In the genomic region with DNA sequence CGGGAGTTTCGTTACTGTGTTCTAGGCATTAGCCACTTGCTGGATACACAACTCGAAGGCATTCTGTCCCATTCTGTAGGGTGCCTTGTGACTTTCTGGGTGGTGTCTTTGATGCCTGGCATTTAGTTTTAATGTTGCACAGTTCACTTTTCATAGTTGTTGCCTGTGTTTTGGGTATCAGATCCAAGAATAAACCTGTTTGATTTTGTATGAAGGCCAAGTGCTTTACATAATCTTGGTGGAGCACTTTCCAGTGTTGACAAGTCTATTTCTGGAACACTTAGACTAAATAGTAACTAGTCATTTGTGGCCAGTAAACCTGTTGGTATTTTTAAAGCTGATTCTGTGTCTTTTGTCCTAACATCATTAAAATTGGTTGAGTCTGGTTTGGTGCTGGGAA, we compare ENCODE assay signal across 25 mouse cellular contexts.
DNase-seq lines count a peak whose midpoint lies in the region; ATAC-seq and TF ChIP-seq lines count a peak whose summit lies in the region.
"Had no signal": no experiment of that assay in that cellular context is flagged by ENCODE, and none has a peak within 500 bp of the region (broad histone marks: within the 10 kb centered on the region; RNA-seq: fewer than 3 reads in every experiment).

No protein-coding gene starts in this region.

- H3K36me3 ChIP-seq in forebrain, postnatal 0 days (ENCODE audit: insufficient read depth), result no peaks in the 10 kb centered on the region
- H3K36me3 ChIP-seq in forebrain, embryonic 16.5 days (ENCODE audit: control insufficient read depth, insufficient read depth), result no peaks in the 10 kb centered on the region
- no peaks in the 10 kb centered on the region for H3K36me3 ChIP-seq in heart, embryonic 12.5 days
- H3K36me3 ChIP-seq in lung, embryonic 15.5 days, result no peaks in the 10 kb centered on the region
- H3K36me3 ChIP-seq in heart, postnatal 0 days (replicated peaks; ENCODE audit: control insufficient read depth, insufficient read depth, low read length), result no peaks in the 10 kb centered on the region
- H3K36me3 ChIP-seq: embryonic facial prominence, embryonic 13.5 days; forebrain, embryonic 12.5 days; hindbrain, embryonic 13.5 days; limb, embryonic 12.5 days; liver, embryonic 13.5 days; midbrain, embryonic 13.5 days had no signal

- no peaks in the 10 kb centered on the region for H3K9me3 ChIP-seq in forebrain, postnatal 0 days (ENCODE audit: low read length)
- no peaks in the 10 kb centered on the region for H3K9me3 ChIP-seq in forebrain, embryonic 16.5 days (ENCODE audit: control insufficient read depth, low read length)
- no peaks in the 10 kb centered on the region for H3K9me3 ChIP-seq in heart, embryonic 12.5 days (replicated peaks)
- H3K9me3 ChIP-seq in lung, embryonic 15.5 days, result no peaks in the 10 kb centered on the region
- no peaks in the 10 kb centered on the region for H3K9me3 ChIP-seq in heart, postnatal 0 days (replicated peaks; ENCODE audit: control insufficient read depth, low read length)
- H3K9me3 ChIP-seq: embryonic facial prominence, embryonic 13.5 days; forebrain, embryonic 12.5 days; hindbrain, embryonic 13.5 days; limb, embryonic 12.5 days; liver, embryonic 13.5 days; midbrain, embryonic 13.5 days had no signal

- H3K27me3 ChIP-seq in forebrain, postnatal 0 days (ENCODE audit: insufficient read depth, low read length), result no peaks in the 10 kb centered on the region
- H3K27me3 ChIP-seq in forebrain, embryonic 16.5 days (replicated peaks; ENCODE audit: control insufficient read depth, insufficient read depth, low read length), result no peaks in the 10 kb centered on the region
- H3K27me3 ChIP-seq in heart, embryonic 12.5 days (replicated peaks), result no peaks in the 10 kb centered on the region
- no peaks in the 10 kb centered on the region for H3K27me3 ChIP-seq in lung, embryonic 15.5 days
- H3K27me3 ChIP-seq in heart, postnatal 0 days (ENCODE audit: control insufficient read depth, insufficient read depth, low read length), result no peaks in the 10 kb centered on the region
- H3K27me3 ChIP-seq: embryonic facial prominence, embryonic 13.5 days; forebrain, embryonic 12.5 days; hindbrain, embryonic 13.5 days; limb, embryonic 12.5 days; liver, embryonic 13.5 days; midbrain, embryonic 13.5 days had no signal

- TF ChIP-seq CTCF in forebrain, postnatal 0 days (IDR thresholded peaks at IDR 0.05; ENCODE audit: low read depth), result no peak
- TF ChIP-seq CTCF in heart, postnatal 0 days (IDR thresholded peaks at IDR 0.05; ENCODE audit: low read depth), result no peak

- 0 out of 2 replicates have a peak, but pooled peaks have one; percentile 2 for ATAC-seq in forebrain, postnatal 0 days
- ATAC-seq in forebrain, embryonic 16.5 days, result no peak
- ATAC-seq in heart, embryonic 12.5 days (ENCODE audit: insufficient number of reproducible peaks, low FRiP score), result no peak
- ATAC-seq in lung, embryonic 15.5 days (ENCODE audit: borderline replicate concordance, extremely low read depth, low FRiP score, low TSS enrichment), result no peak
- ATAC-seq in heart, postnatal 0 days (ENCODE audit: insufficient read depth, low read depth), result peak; percentile 61
- ATAC-seq: activated CD4-positive, CD25-positive, alpha-beta regulatory T cell, adult 4 months; midbrain, embryonic 13.5 days had no signal

- 0 out of 2 replicates have a peak, but pooled peaks cover 6% of the 10 kb centered on the region for H3K4me1 ChIP-seq in forebrain, postnatal 0 days (ENCODE audit: insufficient read depth)
- peaks cover 4% of the 10 kb centered on the region; the same call in 1 of the 2 replicates for H3K4me1 ChIP-seq in forebrain, embryonic 16.5 days (replicated peaks; ENCODE audit: control insufficient read depth, insufficient read depth, low read length)
- peaks cover 24% of the 10 kb centered on the region for H3K4me1 ChIP-seq in heart, embryonic 12.5 days (replicated peaks)
- H3K4me1 ChIP-seq in lung, embryonic 15.5 days, result peaks cover 7% of the 10 kb centered on the region
- H3K4me1 ChIP-seq in heart, postnatal 0 days (ENCODE audit: control insufficient read depth, insufficient read depth), result peaks cover 23% of the 10 kb centered on the region
- H3K4me1 ChIP-seq: forebrain, embryonic 12.5 days; hindbrain, embryonic 13.5 days; liver, embryonic 13.5 days; megakaryocyte, embryonic 14.5 days; midbrain, embryonic 13.5 days had no signal

- TF ChIP-seq EP300 in heart, postnatal 0 days (IDR thresholded peaks at IDR 0.05; ENCODE audit: low read depth), result peak; percentile 83

- H3K4me3 ChIP-seq in forebrain, postnatal 0 days (ENCODE audit: low read depth, low read length), result no peak overlapping the region
- H3K4me3 ChIP-seq in forebrain, embryonic 16.5 days (replicated peaks; ENCODE audit: low read length), result no peak overlapping the region
- no peak overlapping the region for H3K4me3 ChIP-seq in heart, embryonic 12.5 days
- no peak overlapping the region for H3K4me3 ChIP-seq in lung, embryonic 15.5 days
- no peak overlapping the region for H3K4me3 ChIP-seq in heart, postnatal 0 days (ENCODE audit: low read depth, low read length)
- H3K4me3 ChIP-seq: embryonic facial prominence, embryonic 13.5 days; erythroblast, embryonic 14.5 days; forebrain, embryonic 12.5 days; hindbrain, embryonic 13.5 days; limb, embryonic 12.5 days; liver, embryonic 13.5 days; megakaryocyte, embryonic 14.5 days; midbrain, embryonic 13.5 days had no signal

- H3K27ac ChIP-seq in forebrain, postnatal 0 days (ENCODE audit: low read depth, low read length), result no peak overlapping the region
- H3K27ac ChIP-seq in forebrain, embryonic 16.5 days (ENCODE audit: low read length), result no peak overlapping the region
- H3K27ac ChIP-seq in heart, embryonic 12.5 days (ENCODE audit: poor library complexity, severe bottlenecking), result 0 out of 2 replicates have a peak overlapping the region, but pooled peaks have one; percentile 36
- 0 out of 2 replicates have a peak overlapping the region, but pooled peaks have one; percentile 3 for H3K27ac ChIP-seq in lung, embryonic 15.5 days
- H3K27ac ChIP-seq in heart, postnatal 0 days (ENCODE audit: low read depth), result peak overlapping the region; percentile 79
- H3K27ac ChIP-seq: embryonic facial prominence, embryonic 13.5 days; forebrain, embryonic 12.5 days; hindbrain, embryonic 13.5 days; limb, embryonic 12.5 days; liver, embryonic 13.5 days; midbrain, embryonic 13.5 days had no signal

- no peak overlapping the region for H3K9ac ChIP-seq in forebrain, postnatal 0 days
- H3K9ac ChIP-seq in forebrain, embryonic 16.5 days (replicated peaks; ENCODE audit: low read depth, low read length), result no peak overlapping the region
- no peak overlapping the region for H3K9ac ChIP-seq in heart, embryonic 12.5 days
- no peak overlapping the region for H3K9ac ChIP-seq in lung, embryonic 15.5 days
- H3K9ac ChIP-seq in heart, postnatal 0 days (replicated peaks; ENCODE audit: low read depth, low read length), result no peak overlapping the region
- H3K9ac ChIP-seq: embryonic facial prominence, embryonic 13.5 days; forebrain, embryonic 12.5 days; hindbrain, embryonic 13.5 days; limb, embryonic 12.5 days; liver, embryonic 13.5 days; lung, embryonic 14.5 days; midbrain, embryonic 13.5 days had no signal

- intact Hi-C loops in heart, postnatal 25 days (cut with DNase I), result no loop called here

- WGBS in forebrain, postnatal 0 days, result 76% methylated on average over 3 of the region's 3 CpGs
- 73% methylated on average over 3 of the region's 3 CpGs for WGBS in forebrain, embryonic 16.5 days
- WGBS in heart, embryonic 12.5 days, result 71% methylated on average over 3 of the region's 3 CpGs
- 81% methylated on average over 3 of the region's 3 CpGs for WGBS in lung, embryonic 15.5 days
- WGBS in heart, postnatal 0 days, result 28% methylated on average over 3 of the region's 3 CpGs

- no peak for DNase-seq in forebrain, postnatal 0 days
- DNase-seq in heart, postnatal 25 days (ENCODE audit: low spot score), result no peak
- no peak for DNase-seq in lung, postnatal 4 days
- peak; percentile 67 for DNase-seq in heart, postnatal 0 days (ENCODE audit: low spot score)
- DNase-seq in embryo, embryonic 10.5 days (ENCODE audit: low spot score), result no peak
- DNase-seq: adrenal gland, adult 8-10 months; cerebellum, adult 18-20 months; cerebellum, postnatal 25 days; embryo, embryonic 11 days; gastrocnemius, postnatal 10 days; layer of hippocampus, postnatal 36 days; liver, embryonic 13.5 days; thymus, adult 18-20 months had no signal

- H3K4me2 ChIP-seq in forebrain, postnatal 0 days (ENCODE audit: low read depth), result no peak overlapping the region
- H3K4me2 ChIP-seq in forebrain, embryonic 16.5 days (ENCODE audit: low read length), result no peak overlapping the region
- H3K4me2 ChIP-seq in heart, embryonic 12.5 days, result no peak overlapping the region
- H3K4me2 ChIP-seq in lung, embryonic 15.5 days, result no peak overlapping the region
- no peak overlapping the region for H3K4me2 ChIP-seq in heart, postnatal 0 days (ENCODE audit: low read depth, low read length)
- H3K4me2 ChIP-seq: embryonic facial prominence, embryonic 13.5 days; forebrain, embryonic 12.5 days; hindbrain, embryonic 13.5 days; limb, embryonic 12.5 days; liver, embryonic 13.5 days; lung, embryonic 14.5 days; midbrain, embryonic 13.5 days had no signal

Comparison
In these comparisons a context has a peak if more than half of its experiments do, and no peak if none do; other contexts are left out.
1. ATAC-seq: peak in forebrain, postnatal 0 days (single experiment) and heart, postnatal 0 days (single experiment); none in forebrain, embryonic 16.5 days (single experiment), heart, embryonic 12.5 days (single experiment) and lung, embryonic 15.5 days (single experiment).
2. H3K27ac ChIP-seq: peak in heart, embryonic 12.5 days (single experiment), lung, embryonic 15.5 days (single experiment) and heart, postnatal 0 days (single experiment); none in forebrain, postnatal 0 days (single experiment) and forebrain, embryonic 16.5 days (single experiment).